Mouse (Mus musculus): ENCODE data around the gene Rassf2.

The Rassf2 gene

GRCm38 (mm10) chr2:132029646-132030417 lies at the start of gene Rassf2:
Gene Rassf2, minus strand, starts transcription at chr2:132030258.
- DNase-seq: peak; percentile 87 to 95

- no peak for DNase-seq
These were observed 49.1 kb upstream of the Rassf2 start for GRCm38 (mm10) chr2:132079139-132079538.

GRCm38 (mm10) chr2:132073052-132073451 lies 43.0 kb upstream of the Rassf2 start:
- no peak for DNase-seq

GRCm38 (mm10) chr2:132069985-132070735 lies 40.1 kb upstream of the Rassf2 start:
- no peak for DNase-seq

GRCm38 (mm10) chr2:132064185-132064831 lies 34.2 kb upstream of the Rassf2 start:
- no peak for DNase-seq

GRCm38 (mm10) chr2:132063776-132064175 lies 33.7 kb upstream of the Rassf2 start:
- DNase-seq: no peak

- no peak for DNase-seq
These were observed 31.8 kb upstream of the Rassf2 start for GRCm38 (mm10) chr2:132061884-132062283.

- DNase-seq: no peak
These were observed 29.9 kb upstream of the Rassf2 start for GRCm38 (mm10) chr2:132059919-132060318.

GRCm38 (mm10) chr2:132055349-132055753 lies 25.3 kb upstream of the Rassf2 start:
- DNase-seq: no peak

GRCm38 (mm10) chr2:132053824-132054223 lies 23.8 kb upstream of the Rassf2 start:
- DNase-seq: no peak

- no peak for DNase-seq
These were observed 21.7 kb upstream of the Rassf2 start for GRCm38 (mm10) chr2:132051798-132052197.

GRCm38 (mm10) chr2:132049921-132050320 lies 19.9 kb upstream of the Rassf2 start:
- no peak for DNase-seq

GRCm38 (mm10) chr2:132049491-132049890 lies 19.4 kb upstream of the Rassf2 start:
- DNase-seq: no peak

- no peak for DNase-seq
These were observed 18.2 kb upstream of the Rassf2 start for GRCm38 (mm10) chr2:132048143-132048772.

- no peak for DNase-seq
These were observed 17.3 kb upstream of the Rassf2 start for GRCm38 (mm10) chr2:132047364-132047763.

- no peak for DNase-seq
These were observed 16.6 kb upstream of the Rassf2 start for GRCm38 (mm10) chr2:132046659-132047058.

GRCm38 (mm10) chr2:132044320-132045274 lies 14.5 kb upstream of the Rassf2 start:
- no peak for DNase-seq

GRCm38 (mm10) chr2:132043101-132043621 lies 13.1 kb upstream of the Rassf2 start:
- peak; percentile 85 to 95 for DNase-seq

- no peak for DNase-seq
These were observed 9.8 kb upstream of the Rassf2 start for GRCm38 (mm10) chr2:132039894-132040293.

- no peak for DNase-seq
These were observed 6.3 kb upstream of the Rassf2 start for GRCm38 (mm10) chr2:132036326-132036725.

- DNase-seq: peak in 1 of 2 experiments; percentile 13
These were observed 5.4 kb upstream of the Rassf2 start for GRCm38 (mm10) chr2:132035470-132035835.
